In genomic region chr2:180689841-180690240, GRCm38 (mm10) we compare ENCODE assay signal across 23 mouse cellular contexts. TPM values are rescaled to one million over a fixed set of nuclear protein-coding genes. Genes with fewer than 3 reads are reported as not detected.
DNase-seq lines count a peak whose midpoint lies in the region; ATAC-seq and TF ChIP-seq lines count a peak whose summit lies in the region.
"Had no signal": no experiment of that assay in that cellular context is flagged by ENCODE, and none has a peak within 500 bp of the region (broad histone marks: within the 10 kb centered on the region; RNA-seq: fewer than 3 reads in every experiment).

No protein-coding gene starts in this region.

- no peak overlapping the region for H3K27ac ChIP-seq in kidney, postnatal 0 days
- H3K27ac ChIP-seq in ES-E14 (ENCODE audit: insufficient read depth, low read depth, low read length, poor library complexity, severe bottlenecking), result peak overlapping the region; percentile 30; the same call in 1 of the 2 replicates
- H3K27ac ChIP-seq: embryonic facial prominence, embryonic 10.5 days; hindbrain, embryonic 12.5 days; midbrain, embryonic 15.5 days had no signal

- 83% methylated on average over 5 of the region's 5 CpGs for WGBS in kidney, postnatal 0 days

- DNase-seq in adrenal gland, postnatal 10 days, result peak; percentile 65
- no peak for DNase-seq in adrenal gland, postnatal 4 days (ENCODE audit: low spot score in 2 of 2)
- no peak for DNase-seq in kidney, postnatal 0 days (ENCODE audit: low spot score)
- no peak for DNase-seq in kidney, postnatal 10 days
- DNase-seq in ES-E14 (ENCODE audit: low read depth, low spot score), result no peak
- no peak for DNase-seq in Muller cell, postnatal 12 days (ENCODE audit: inconsistent ontology term)
- DNase-seq in urinary bladder, postnatal 14 days (ENCODE audit: low spot score), result no peak
- DNase-seq: cerebellum, adult 8-10 months; gastrocnemius, postnatal 10 days; left cerebral cortex, postnatal 4 days; liver; thymus, postnatal 36 days had no signal

- in situ Hi-C loops in ES-E14 (cut with MboI; ENCODE audit: low sequenced_read_pairs in 2 of 2, unreplicated experiment in 2 of 2), result no loop called here

- no peak overlapping the region for H3K9ac ChIP-seq in kidney, postnatal 0 days (ENCODE audit: low read depth, low read length)
- no peak overlapping the region for H3K9ac ChIP-seq in ES-E14 (ENCODE audit: insufficient read depth, low read depth, low read length, poor library complexity, severe bottlenecking)
- H3K9ac ChIP-seq: hindbrain, embryonic 12.5 days; midbrain, embryonic 15.5 days had no signal

- 0 out of 2 replicates have a peak, but pooled peaks cover 4% of the 10 kb centered on the region for H3K4me1 ChIP-seq in kidney, postnatal 0 days (replicated peaks; ENCODE audit: insufficient read depth, low read length)
- peaks cover 8 to 10% of the 10 kb centered on the region in 2 experiments; a peak in 3 of 4 replicates for H3K4me1 ChIP-seq in ES-E14 (ENCODE audit: control insufficient read depth in 2 of 2, insufficient read depth in 2 of 2, low read length in 2 of 2, poor library complexity in 1 of 2)

- ATAC-seq in kidney, postnatal 0 days (replicated peaks; ENCODE audit: low FRiP score, low read depth), result peak; percentile 46; the same call in 1 of the 2 replicates
- peak; percentile 35 for ATAC-seq in megakaryocyte progenitor cell, adult 5-6 weeks (replicated peaks; ENCODE audit: poor library complexity)
- ATAC-seq: CD4-positive, CD25-positive, alpha-beta regulatory T cell, adult 4 months; intestine, postnatal 0 days; lung, postnatal 0 days; midbrain, embryonic 15.5 days had no signal

- H3K9me3 ChIP-seq in kidney, postnatal 0 days (replicated peaks; ENCODE audit: low read length), result no peaks in the 10 kb centered on the region
- no peaks in the 10 kb centered on the region for H3K9me3 ChIP-seq in ES-E14 (ENCODE audit: control insufficient read depth, insufficient read depth, low read depth, low read length)
- H3K9me3 ChIP-seq: embryonic facial prominence, embryonic 10.5 days; hindbrain, embryonic 12.5 days; midbrain, embryonic 15.5 days had no signal

- no peak for TF ChIP-seq CTCF in kidney, postnatal 0 days (IDR thresholded peaks at IDR 0.05; ENCODE audit: low read depth)

- H3K4me3 ChIP-seq in kidney, postnatal 0 days (replicated peaks; ENCODE audit: low read depth, low read length), result no peak overlapping the region
- H3K4me3 ChIP-seq in ES-E14 (ENCODE audit: insufficient read depth in 1 of 2, low read depth in 1 of 2, low read length in 2 of 2, poor library complexity in 1 of 2, severe bottlenecking in 1 of 2), result no peak overlapping the region
- H3K4me3 ChIP-seq: embryonic facial prominence, embryonic 10.5 days; hindbrain, embryonic 12.5 days; left cerebral cortex, adult 2 months; midbrain, embryonic 15.5 days had no signal

- H3K36me3 ChIP-seq in kidney, postnatal 0 days (ENCODE audit: insufficient read depth, low read length), result peaks cover 48% of the 10 kb centered on the region
- peaks cover 60% of the 10 kb centered on the region for H3K36me3 ChIP-seq in ES-E14 (ENCODE audit: control insufficient read depth, insufficient read depth, low read length, poor library complexity, severe bottlenecking)

- H3K4me2 ChIP-seq in kidney, postnatal 0 days (ENCODE audit: low read length), result no peak overlapping the region
- H3K4me2 ChIP-seq: hindbrain, embryonic 12.5 days; midbrain, embryonic 15.5 days had no signal

- no peaks in the 10 kb centered on the region for H3K27me3 ChIP-seq in kidney, postnatal 0 days (ENCODE audit: insufficient read depth, low read length)
- H3K27me3 ChIP-seq: hindbrain, embryonic 12.5 days; midbrain, embryonic 15.5 days had no signal

TF ChIP-seq in ES-E14, 5 proteins besides CTCF, POLR2A, EP300 and RAD21:
- no peak for TF ChIP-seq MAFK (IDR thresholded peaks at IDR 0.05; ENCODE audit: insufficient read depth, low read depth, low read length)
TF ChIP-seq in ES-E14: peak in this region for 0.

RNA-seq across cellular contexts. Expression of gene Dido1, which starts 20.0 kb away (rescaled TPM):
- 10 to 100 TPM; 41.1 to 55.9 TPM for total RNA-seq in adrenal gland, postnatal 10 days (2021)
- 10 to 100 TPM; 60.8 to 63.3 TPM for total RNA-seq in adrenal gland, postnatal 4 days (2021)
- polyA plus RNA-seq in kidney, postnatal 0 days (2015; fragmentation: Nextera tagmentation; extraction: Ambion mirVana), result 17.7 and 18.0 TPM in 2 replicates
- total RNA-seq in ES-E14 (2012; rRNA removed), result 84.7 and 90.6 TPM in 2 replicates
- 33.0 and 37.4 TPM in 2 replicates for total RNA-seq in megakaryocyte progenitor cell, adult 5-6 weeks (2015)
- 42.9 and 56.0 TPM in 2 replicates for total RNA-seq in megakaryocyte progenitor cell, adult 5-6 weeks (2017)

RNA-seq across cellular contexts. Expression of gene Gid8, which starts 20.1 kb away (rescaled TPM):
- 10 to 100 TPM; 61.8 to 71.6 TPM for total RNA-seq in adrenal gland, postnatal 10 days (2021)
- 10 to 100 TPM; 72.6 to 78.2 TPM for total RNA-seq in adrenal gland, postnatal 4 days (2021)
- 48.1 and 51.0 TPM in 2 replicates for polyA plus RNA-seq in kidney, postnatal 0 days (2015; fragmentation: Nextera tagmentation; extraction: Ambion mirVana)
- total RNA-seq in ES-E14 (2012; rRNA removed), result 57.8 and 64.7 TPM in 2 replicates
- 59.6 and 70.9 TPM in 2 replicates for total RNA-seq in megakaryocyte progenitor cell, adult 5-6 weeks (2015)
- total RNA-seq in megakaryocyte progenitor cell, adult 5-6 weeks (2017), result 55.9 and 73.9 TPM in 2 replicates

RNA-seq across cellular contexts. Expression of gene Slc17a9, which starts 35.2 kb away (rescaled TPM):
- 1 to 10 TPM; 1.6 to 2.2 TPM for total RNA-seq in adrenal gland, postnatal 10 days (2021)
- total RNA-seq in adrenal gland, postnatal 4 days (2021), result 1 to 10 TPM; 2.9 to 3.2 TPM
- polyA plus RNA-seq in kidney, postnatal 0 days (2015; fragmentation: Nextera tagmentation; extraction: Ambion mirVana), result 0.55 and 0.61 TPM in 2 replicates
- total RNA-seq in ES-E14 (2012; rRNA removed), result 12.0 and 28.1 TPM in 2 replicates
- 16.6 and 17.4 TPM in 2 replicates for total RNA-seq in megakaryocyte progenitor cell, adult 5-6 weeks (2015)
- 8.0 and 8.4 TPM in 2 replicates for total RNA-seq in megakaryocyte progenitor cell, adult 5-6 weeks (2017)

RNA-seq across cellular contexts. Expression of gene Tcfl5, which starts 47.3 kb away (rescaled TPM):
- under 1 TPM; 0.33 to 0.39 TPM for total RNA-seq in adrenal gland, postnatal 10 days (2021)
- total RNA-seq in adrenal gland, postnatal 4 days (2021), result under 1 TPM; 0.34 to 0.90 TPM
- polyA plus RNA-seq in kidney, postnatal 0 days (2015; fragmentation: Nextera tagmentation; extraction: Ambion mirVana), result 0.08 and 0.13 TPM in 2 replicates
- 36.0 and 44.9 TPM in 2 replicates for total RNA-seq in ES-E14 (2012; rRNA removed)
- total RNA-seq in megakaryocyte progenitor cell, adult 5-6 weeks (2015), result not detected in 2 replicates
- total RNA-seq in megakaryocyte progenitor cell, adult 5-6 weeks (2017), result not detected in 2 replicates
- total RNA-seq: heart, adult 8-10 months; MEL had no signal
- polyA plus RNA-seq: heart, embryonic 16.5 days; lung, postnatal 0 days had no signal
